ENCODE assay signal across 8 mouse cellular contexts in genomic region chr10:57532218-57533101, GRCm38 (mm10). TPM values are rescaled to one million over a fixed set of nuclear protein-coding genes. Genes with fewer than 3 reads are reported as not detected.
DNase-seq lines count a peak whose midpoint lies in the region; ATAC-seq lines count a peak whose summit lies in the region.

Serinc1 (minus strand) TSS chr10:57532530.

- peak; percentile 93 for ATAC-seq in heart, embryonic 13.5 days (ENCODE audit: extremely low read depth, insufficient number of reproducible peaks, low FRiP score, low TSS enrichment)
- ATAC-seq in liver, embryonic 12.5 days: peak; percentile 99
- ATAC-seq in stomach, embryonic 15.5 days (ENCODE audit: insufficient read depth, low FRiP score, low read depth): peak; percentile 99

- peak within 1 kb of the TSS; percentile 90 for H3K27ac ChIP-seq in brown adipose tissue, adult 24 weeks (replicated peaks; ENCODE audit: low read depth, low read length)
- peak within 1 kb of the TSS; percentile 95 for H3K27ac ChIP-seq in heart, embryonic 13.5 days (replicated peaks)
- peak within 1 kb of the TSS; percentile 97 for H3K27ac ChIP-seq in liver, embryonic 12.5 days
- H3K27ac ChIP-seq in stomach, embryonic 15.5 days: peak within 1 kb of the TSS; percentile 95

- peak within 1 kb of the TSS; percentile 82 for H3K4me2 ChIP-seq in heart, embryonic 13.5 days
- peak within 1 kb of the TSS; percentile 66 for H3K4me2 ChIP-seq in liver, embryonic 12.5 days
- H3K4me2 ChIP-seq in stomach, embryonic 15.5 days: peak within 1 kb of the TSS; percentile 59

- no peaks in the 10 kb centered on the region for H3K27me3 ChIP-seq in heart, embryonic 13.5 days (replicated peaks)
- H3K27me3 ChIP-seq in liver, embryonic 12.5 days (replicated peaks): no peaks in the 10 kb centered on the region
- no peaks in the 10 kb centered on the region for H3K27me3 ChIP-seq in stomach, embryonic 15.5 days (replicated peaks)

- WGBS in heart, embryonic 13.5 days: 12% methylated on average over 49 of the region's 49 CpGs
- 11% methylated on average over 49 of the region's 49 CpGs for WGBS in liver, embryonic 12.5 days (ENCODE audit: insufficient replicate concordance)
- WGBS in stomach, embryonic 15.5 days: 12% methylated on average over 49 of the region's 49 CpGs

- peak; percentile 99 for DNase-seq in CD4-positive, CD25-positive, alpha-beta regulatory T cell, adult 2 months (ENCODE audit: low read depth, low spot score)
- peak; percentile 25 for DNase-seq in fat pad, adult 2 months (ENCODE audit: extremely low read depth, low read depth, low spot score)
- DNase-seq in kidney, postnatal 10 days: peak; percentile 97
- peak; percentile 93 to 96 for DNase-seq in natural killer cell, adult 2 months (ENCODE audit: low spot score in 2 of 2)

- peak within 1 kb of the TSS; percentile 99 for H3K4me3 ChIP-seq in brown adipose tissue, adult 24 weeks (ENCODE audit: insufficient read depth, low read depth, low read length)
- H3K4me3 ChIP-seq in heart, embryonic 13.5 days: peak within 1 kb of the TSS; percentile 96
- H3K4me3 ChIP-seq in liver, embryonic 12.5 days: peak within 1 kb of the TSS; percentile 88
- H3K4me3 ChIP-seq in stomach, embryonic 15.5 days (replicated peaks): peak within 1 kb of the TSS; percentile 97

- peak within 1 kb of the TSS; percentile 96 for H3K9ac ChIP-seq in heart, embryonic 13.5 days
- H3K9ac ChIP-seq in liver, embryonic 12.5 days: peak within 1 kb of the TSS; percentile 91
- peak within 1 kb of the TSS; percentile 67 for H3K9ac ChIP-seq in stomach, embryonic 15.5 days

- no peaks in the 10 kb centered on the region for H3K9me3 ChIP-seq in heart, embryonic 13.5 days
- H3K9me3 ChIP-seq in liver, embryonic 12.5 days (replicated peaks): no peaks in the 10 kb centered on the region
- no peaks in the 10 kb centered on the region for H3K9me3 ChIP-seq in stomach, embryonic 15.5 days

- H3K36me3 ChIP-seq in heart, embryonic 13.5 days: peaks cover 2% of the 10 kb centered on the region; the same call in 1 of the 2 replicates
- H3K36me3 ChIP-seq in liver, embryonic 12.5 days: peaks cover 8% of the 10 kb centered on the region
- H3K36me3 ChIP-seq in stomach, embryonic 15.5 days: no peaks in the 10 kb centered on the region

- peaks cover 4% of the 10 kb centered on the region for H3K4me1 ChIP-seq in brown adipose tissue, adult 24 weeks (ENCODE audit: control insufficient read depth, insufficient read depth, insufficient read length, low read length)
- H3K4me1 ChIP-seq in heart, embryonic 13.5 days: peaks cover 34% of the 10 kb centered on the region
- peaks cover 32% of the 10 kb centered on the region for H3K4me1 ChIP-seq in liver, embryonic 12.5 days
- H3K4me1 ChIP-seq in stomach, embryonic 15.5 days: 0 out of 2 replicates have a peak, but pooled peaks cover 3% of the 10 kb centered on the region

RNA-seq across cellular contexts. Expression of gene Serinc1, which starts in this region (rescaled TPM):
- polyA plus RNA-seq in brown adipose tissue, adult 24 weeks (2012; ENCODE audit: insufficient read depth, insufficient read length, missing spikeins): 167 and 190 TPM in 2 replicates
- polyA plus RNA-seq in heart, embryonic 13.5 days (2015; fragmentation: Nextera tagmentation; extraction: Ambion mirVana): 144 and 158 TPM in 2 replicates
- 75.5 and 77.4 TPM in 2 replicates for polyA plus RNA-seq in liver, embryonic 12.5 days (2016; fragmentation: Nextera tagmentation; extraction: Ambion mirVana)
- polyA plus RNA-seq in stomach, embryonic 15.5 days (2015; fragmentation: Nextera tagmentation; extraction: Ambion mirVana): 127 and 132 TPM in 2 replicates

Comparison
In these comparisons a context has a peak if more than half of its experiments do, and no peak if none do; other contexts are left out.
1. Peak in every context shown above with its lines: DNase-seq, ATAC-seq, H3K4me3 ChIP-seq and H3K27ac ChIP-seq.
2. DNase-seq: peak in every context shown above with its lines; median percentile 99 in CD4-positive, CD25-positive, alpha-beta regulatory T cell, adult 2 months; 97 in kidney, postnatal 10 days; 94 in natural killer cell, adult 2 months; 25 in fat pad, adult 2 months.